8 mouse cellular contexts compared by ENCODE assay signal in the genomic region with DNA sequence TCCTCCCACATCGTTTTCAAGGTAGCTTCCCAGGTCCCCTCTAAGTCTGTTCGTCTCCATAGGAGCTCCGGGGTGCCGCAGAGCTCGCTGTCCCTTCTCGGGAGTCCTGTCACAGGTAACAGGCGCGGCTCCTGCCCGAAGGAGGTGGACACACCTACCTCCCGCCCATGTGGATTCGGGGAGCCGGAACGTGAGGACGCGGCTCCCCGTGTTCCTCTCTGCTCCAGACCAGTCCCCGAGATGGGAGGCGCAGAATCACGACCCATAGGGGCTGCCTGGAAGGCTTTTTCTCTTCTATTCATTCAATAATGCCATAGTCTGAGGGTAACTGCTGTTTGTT. TPM values are rescaled to one million over a fixed set of nuclear protein-coding genes. Genes with fewer than 3 reads are reported as not detected.
DNase-seq lines count a peak whose midpoint lies in the region; ATAC-seq and TF ChIP-seq lines count a peak whose summit lies in the region.

No protein-coding gene starts in this region.

- intact Hi-C loops in heart, adult 2 months (cut with DNase I): loop anchor here (5.0 kb wide), 1 partner anchor 77 kb away; no protein-coding TSS in a partner anchor
- intact Hi-C loops in heart, postnatal 14 days (cut with DNase I): loop anchor here (5.0 kb wide), 2 partner anchors 57 to 87 kb away; no protein-coding TSS in a partner anchor

- H3K4me1 ChIP-seq in heart, adult 2 months (ENCODE audit: control insufficient read depth, insufficient read depth, low read length): no peaks in the 10 kb centered on the region
- peaks cover 13% of the 10 kb centered on the region for H3K4me1 ChIP-seq in liver, embryonic 11.5 days (replicated peaks; ENCODE audit: control insufficient read depth, insufficient read depth, low read length)
- peaks cover 15% of the 10 kb centered on the region for H3K4me1 ChIP-seq in small intestine, adult 2 months (ENCODE audit: control insufficient read depth, insufficient read depth, insufficient read length, low read length)

- no peak for TF ChIP-seq EP300 in heart, adult 2 months (IDR thresholded peaks at IDR 0.05; ENCODE audit: insufficient read depth, low read depth, low read length)

- 4% methylated on average over 19 of the region's 19 CpGs for WGBS in heart, adult 2 months
- 1% methylated on average over 19 of the region's 19 CpGs for whole genome bisulfite sequencing in liver, embryonic 11.5 days
- WGBS in small intestine, adult 2 months: 2% methylated on average over 19 of the region's 19 CpGs

- H3K9ac ChIP-seq in heart, adult 2 months (ENCODE audit: low read depth, low read length): peak overlapping the region; percentile 60
- peak overlapping the region; percentile 85 for H3K9ac ChIP-seq in liver, embryonic 11.5 days (ENCODE audit: low read depth, low read length)

- peak; percentile 3; the same call in 1 of the 2 replicates for ATAC-seq in liver, embryonic 11.5 days (replicated peaks; ENCODE audit: low FRiP score)
- no peak for ATAC-seq in activated CD4-positive, CD25-positive, alpha-beta regulatory T cell, adult 4 months

- 0 out of 2 replicates have a peak, but pooled peaks cover 3% of the 10 kb centered on the region for H3K79me2 ChIP-seq in heart, adult 2 months (replicated peaks; ENCODE audit: control insufficient read depth, insufficient read depth, low read length)

- peak overlapping the region; percentile 97 for H3K4me2 ChIP-seq in liver, embryonic 11.5 days

- TF ChIP-seq CTCF in heart, adult 2 months (IDR thresholded peaks at IDR 0.05): no peak
- TF ChIP-seq CTCF in small intestine, adult 2 months (IDR thresholded peaks at IDR 0.05; ENCODE audit: extremely low read depth, insufficient read length, insufficient replicate concordance, low read depth, low read length): no peak

- no peaks in the 10 kb centered on the region for H3K9me3 ChIP-seq in liver, embryonic 11.5 days (ENCODE audit: control insufficient read depth, low read length)

- peak overlapping the region; percentile 82 for H3K4me3 ChIP-seq in heart, adult 2 months
- peak overlapping the region; percentile 92 for H3K4me3 ChIP-seq in liver, embryonic 11.5 days (ENCODE audit: low read depth, low read length)
- peak overlapping the region; percentile 91 for H3K4me3 ChIP-seq in small intestine, adult 2 months (ENCODE audit: low read depth, low read length)

- no peaks in the 10 kb centered on the region for H3K27me3 ChIP-seq in heart, adult 2 months (ENCODE audit: control insufficient read depth, insufficient read depth, low read length)
- no peaks in the 10 kb centered on the region for H3K27me3 ChIP-seq in liver, embryonic 11.5 days (replicated peaks; ENCODE audit: control insufficient read depth, insufficient read depth, low read length)
- H3K27me3 ChIP-seq in small intestine, adult 2 months (ENCODE audit: control insufficient read depth, insufficient read depth, low read length): no peaks in the 10 kb centered on the region

- peak overlapping the region; percentile 48; the same call in 1 of the 2 replicates for H3K27ac ChIP-seq in heart, adult 2 months
- no peak overlapping the region for H3K27ac ChIP-seq in liver, embryonic 11.5 days (ENCODE audit: low read depth, low read length)
- peak overlapping the region; percentile 56 for H3K27ac ChIP-seq in small intestine, adult 2 months (ENCODE audit: insufficient read depth, low read depth, low read length)

- DNase-seq in heart, adult 2 months: no peak
- DNase-seq in heart, postnatal 14 days: no peak
- DNase-seq in urinary bladder, adult 2 months (ENCODE audit: low spot score): peak; percentile 42
- no peak for DNase-seq in urinary bladder, postnatal 25 days (ENCODE audit: low spot score)
- DNase-seq in liver, embryonic 11.5 days (ENCODE audit: low spot score): no peak
- DNase-seq in yolk sac, embryonic 10.5 days (ENCODE audit: low spot score): no peak

- no peaks in the 10 kb centered on the region for H3K36me3 ChIP-seq in heart, adult 2 months (ENCODE audit: control insufficient read depth, insufficient read depth, low read length)
- H3K36me3 ChIP-seq in liver, embryonic 11.5 days (ENCODE audit: control insufficient read depth, insufficient read depth, low read length): no peaks in the 10 kb centered on the region
- H3K36me3 ChIP-seq in small intestine, adult 2 months (ENCODE audit: control insufficient read depth, insufficient read depth, low read length): no peaks in the 10 kb centered on the region

- no peak for TF ChIP-seq POLR2A in heart, adult 2 months (IDR thresholded peaks at IDR 0.05; ENCODE audit: insufficient read depth, low read depth, low read length)
- no peak for TF ChIP-seq POLR2A in small intestine, adult 2 months (IDR thresholded peaks at IDR 0.05; ENCODE audit: low read depth, low read length)

RNA-seq across cellular contexts. Expression of gene Sipa1l3, which starts 0.7 kb away (rescaled TPM):
- total RNA-seq in heart, adult 2 months (2021): 10 to 100 TPM in 1 of 2 experiments, 1 to 10 TPM in 1; 8.9 to 10.7 TPM
- 9.1 and 11.5 TPM in 2 replicates for polyA plus RNA-seq in heart, adult 2 months (2012; rRNA removed)
- 10 to 100 TPM; 15.7 to 15.9 TPM for total RNA-seq in heart, postnatal 14 days (2021)
- polyA plus RNA-seq in urinary bladder, adult 2 months (2012; rRNA removed): 18.4 and 32.6 TPM in 2 replicates
- 9.0 and 10.1 TPM in 2 replicates for polyA plus RNA-seq in liver, embryonic 11.5 days (2014; fragmentation: Nextera tagmentation; extraction: Ambion mirVana)
- polyA plus RNA-seq in small intestine, adult 2 months (2012; rRNA removed): 79.0 and 192 TPM in 2 replicates
- 1 to 10 TPM; 2.4 to 5.0 TPM for polyA plus RNA-seq in activated CD4-positive, CD25-positive, alpha-beta regulatory T cell, adult 4 months (2017; shearing (Covaris generic))
